Comparison of ENCODE assay signal across 16 mouse cellular contexts in genomic region chr12:40256543-40256942, GRCm38 (mm10). TPM values are rescaled to one million over a fixed set of nuclear protein-coding genes. Genes with fewer than 3 reads are reported as not detected.
"Had no signal": no experiment of that assay in that cellular context is flagged by ENCODE, and none has a peak within 500 bp of the region (broad histone marks: within the 10 kb centered on the region; RNA-seq: fewer than 3 reads in every experiment).

No protein-coding gene starts in this region.

- H3K4me3 ChIP-seq: heart, embryonic 10.5 days; heart, embryonic 13.5 days; heart, embryonic 15.5 days; hindbrain, embryonic 10.5 days; hindbrain, embryonic 12.5 days; intestine, embryonic 15.5 days; layer of hippocampus, adult 2 months; left cerebral cortex, adult 2 months; limb, embryonic 10.5 days; limb, embryonic 12.5 days had no signal

- H3K9me3 ChIP-seq: heart, embryonic 10.5 days; heart, embryonic 13.5 days; heart, embryonic 15.5 days; hindbrain, embryonic 10.5 days; hindbrain, embryonic 12.5 days; intestine, embryonic 15.5 days; limb, embryonic 10.5 days; limb, embryonic 12.5 days had no signal

- H3K4me2 ChIP-seq: heart, embryonic 15.5 days; hindbrain, embryonic 12.5 days; hindbrain, embryonic 14.5 days; intestine, embryonic 15.5 days; limb, embryonic 12.5 days had no signal

- H3K27me3 ChIP-seq: heart, embryonic 13.5 days; hindbrain, embryonic 12.5 days; intestine, embryonic 15.5 days had no signal

- H3K4me1 ChIP-seq: heart, embryonic 10.5 days; heart, embryonic 13.5 days; heart, embryonic 15.5 days; hindbrain, embryonic 10.5 days; hindbrain, embryonic 12.5 days; intestine, embryonic 15.5 days; limb, embryonic 12.5 days had no signal

- H3K9ac ChIP-seq: heart, embryonic 13.5 days; heart, embryonic 15.5 days; hindbrain, embryonic 12.5 days; hindbrain, embryonic 14.5 days; intestine, embryonic 15.5 days; limb, embryonic 12.5 days had no signal

- ATAC-seq: intestine, postnatal 0 days had no signal

- H3K36me3 ChIP-seq: heart, embryonic 10.5 days; heart, embryonic 13.5 days; heart, embryonic 15.5 days; hindbrain, embryonic 10.5 days; hindbrain, embryonic 12.5 days; intestine, embryonic 15.5 days; limb, embryonic 10.5 days; limb, embryonic 12.5 days had no signal

- H3K27ac ChIP-seq: heart, embryonic 10.5 days; heart, embryonic 13.5 days; heart, embryonic 15.5 days; hindbrain, embryonic 10.5 days; hindbrain, embryonic 12.5 days; hindbrain, embryonic 14.5 days; intestine, embryonic 15.5 days; left cerebral cortex, adult 2 months; limb, embryonic 10.5 days; limb, embryonic 12.5 days had no signal

RNA-seq across cellular contexts. Expression of gene Lsmem1, which starts 57.3 kb away (rescaled TPM):
- total RNA-seq: granulocyte monocyte progenitor cell, adult 5-6 weeks had no signal
- polyA plus RNA-seq: forebrain, embryonic 16.5 days; hindbrain, embryonic 10.5 days; hindbrain, embryonic 12.5 days; hindbrain, embryonic 14.5 days; hindbrain, embryonic 16.5 days; intestine, embryonic 15.5 days; intestine, postnatal 0 days; kidney, embryonic 14.5 days; limb, embryonic 10.5 days had no signal
